Mouse (Mus musculus) stomach, embryonic 16.5 days (tissue): Measurements from ENCODE around the gene Dazap1. TPM values are rescaled to one million over a fixed set of nuclear protein-coding genes. Genes with fewer than 3 reads are reported as not detected.

Source experiments
- ATAC-seq: fragments of 200-750 bp; cut with Nextera tagmentation; 2 replicates; pipeline ENCODE4 v1.8.0; 2017; ENCODE audit warnings: moderate number of reproducible peaks, moderate TSS enrichment; ENCODE audit not compliant: insufficient read depth, low FRiP score
- H3K27ac ChIP-seq: fragments of 300-500 bp; sonication (generic); 2 replicates; pipeline ENCODE4 v1.5.1; 2014; ENCODE audit warnings: low read length
- H3K27me3 ChIP-seq: fragments of 300-500 bp; sonication (generic); 2 replicates; pipeline ENCODE4 v1.6.1; 2014; ENCODE audit warnings: low read length, control low read depth, mixed read lengths; ENCODE audit not compliant: control insufficient read depth, insufficient read depth
- H3K36me3 ChIP-seq: fragments of 300-500 bp; sonication (generic); 2 replicates; pipeline ENCODE4 v1.6.1; 2014; ENCODE audit warnings: low read length; ENCODE audit not compliant: control insufficient read depth, insufficient read depth
- H3K4me1 ChIP-seq: fragments of 300-500 bp; sonication (generic); 2 replicates; pipeline ENCODE4 v1.6.1; 2014; ENCODE audit warnings: low read length, control low read depth, mixed read lengths; ENCODE audit not compliant: control insufficient read depth, insufficient read depth
- H3K4me2 ChIP-seq: fragments of 300-500 bp; sonication (generic); 2 replicates; pipeline ENCODE4 v1.6.1; 2014; ENCODE audit warnings: low read depth, low read length, mixed read lengths
- H3K4me3 ChIP-seq: fragments of 300-500 bp; sonication (generic); replicated peaks from 2 replicates; pipeline ENCODE4 v1.5.1; 2014; ENCODE audit warnings: mild to moderate bottlenecking, low read length
- H3K9ac ChIP-seq: fragments of 300-500 bp; sonication (generic); 2 replicates; pipeline ENCODE4 v1.6.1; 2014; ENCODE audit warnings: low read length
- H3K9me3 ChIP-seq: fragments of 300-500 bp; sonication (generic); replicated peaks from 2 replicates; pipeline ENCODE4 v1.6.1; 2016; ENCODE audit warnings: low read length, control low read depth; ENCODE audit not compliant: control insufficient read depth
- WGBS: fragments of 180-500 bp; shearing (Covaris S2); extraction: QIAGEN DNeasy Blood & Tissue Kit; methylation state at CpG from one replicate; pipeline ENCODE4 v1.1.7; 2014; 5-methylcytosine and 5-hydroxymethylcytosine counted together
- polyA plus RNA-seq: library from polyadenylated mRNA; unstranded; fragments of >200 nt; fragmentation: Nextera tagmentation; extraction: Ambion mirVana; gene quantifications from 2 replicates; pipeline ENCODE4 v1.2.1, GENCODE M21; 2015

The Dazap1 gene
- polyA plus RNA-seq, 1 experiment from 2014 or later, result 43.9 TPM

GRCm38 (mm10) chr10:80254331-80255297, 6.7 kb upstream of the Dazap1 start:
- Histone ChIP-seq H3K4me1 (peaks cover 20% of the 10 kb centered on the region), H3K9ac (no peak overlapping the region), H3K9me3 (no peaks in the 10 kb centered on the region), H3K36me3 (peaks cover 12% of the 10 kb centered on the region; the same call in 1 of the 2 replicates), H3K27ac (no peak overlapping the region), H3K4me3 (no peak overlapping the region), H3K4me2 (no peak overlapping the region), H3K27me3 (no peaks in the 10 kb centered on the region)
- WGBS, result 95% methylated on average over 26 of the region's 26 CpGs
- ATAC-seq, result no peak

GRCm38 (mm10) chr10:80255881-80256535, 5.3 kb upstream of the Dazap1 start:
- peaks cover 12% of the 10 kb centered on the region; the same call in 1 of the 2 replicates for H3K36me3 ChIP-seq
- no peak for ATAC-seq
- H3K9ac ChIP-seq, result 0 out of 2 replicates have a peak overlapping the region, but pooled peaks have one; percentile 23
- 85% methylated on average over 5 of the region's 5 CpGs for WGBS
- H3K4me1 ChIP-seq, result peaks cover 15% of the 10 kb centered on the region
- H3K27me3 ChIP-seq, result no peaks in the 10 kb centered on the region
- no peak overlapping the region for H3K27ac ChIP-seq
- H3K4me3 ChIP-seq, result no peak overlapping the region
- no peaks in the 10 kb centered on the region for H3K9me3 ChIP-seq
- H3K4me2 ChIP-seq, result no peak overlapping the region

DNA sequence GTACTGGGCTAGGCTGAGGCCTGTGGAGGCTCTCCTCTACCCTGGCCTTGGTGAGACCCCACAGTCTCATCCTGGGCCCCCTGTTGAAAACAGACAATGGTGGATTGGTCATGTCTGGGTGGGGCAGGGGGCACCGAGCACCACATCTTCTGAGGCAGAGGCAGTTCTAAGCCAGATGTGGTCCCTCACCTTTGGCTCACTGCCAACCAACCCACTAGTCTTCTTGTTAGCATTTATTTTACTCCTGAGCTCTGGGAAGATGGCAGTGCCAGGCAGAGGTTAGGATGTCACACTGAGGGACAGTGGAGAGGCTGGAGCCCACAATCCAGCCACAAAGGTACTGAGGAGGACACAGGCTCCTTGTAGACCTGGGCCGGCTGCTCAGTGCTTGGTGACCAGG, 3.4 kb upstream of the Dazap1 start:
- no peak for ATAC-seq
- H3K27ac ChIP-seq, result no peak overlapping the region
- peaks cover 24% of the 10 kb centered on the region for H3K4me1 ChIP-seq
- no peak overlapping the region for H3K4me2 ChIP-seq
- H3K36me3 ChIP-seq, result peaks cover 12% of the 10 kb centered on the region; the same call in 1 of the 2 replicates
- H3K9ac ChIP-seq, result 0 out of 2 replicates have a peak overlapping the region, but pooled peaks have one; percentile 7
- no peak overlapping the region for H3K4me3 ChIP-seq
- WGBS, result 66% methylated on average over 2 of the region's 2 CpGs
- H3K9me3 ChIP-seq, result no peaks in the 10 kb centered on the region
- H3K27me3 ChIP-seq, result no peaks in the 10 kb centered on the region

- Histone ChIP-seq H3K9ac (peak overlapping the region; percentile 78), H3K9me3 (no peaks in the 10 kb centered on the region), H3K27me3 (no peaks in the 10 kb centered on the region), H3K4me3 (no peak overlapping the region), H3K36me3 (peaks cover 12% of the 10 kb centered on the region; the same call in 1 of the 2 replicates), H3K27ac (no peak overlapping the region), H3K4me2 (peak overlapping the region; percentile 82; the same call in 1 of the 2 replicates), H3K4me1 (peaks cover 26% of the 10 kb centered on the region)
- WGBS, result 89% methylated on average over 14 of the region's 14 CpGs
- ATAC-seq, result no peak
These were observed 2.4 kb upstream of the Dazap1 start for GRCm38 (mm10) chr10:80258752-80259462.

DNA sequence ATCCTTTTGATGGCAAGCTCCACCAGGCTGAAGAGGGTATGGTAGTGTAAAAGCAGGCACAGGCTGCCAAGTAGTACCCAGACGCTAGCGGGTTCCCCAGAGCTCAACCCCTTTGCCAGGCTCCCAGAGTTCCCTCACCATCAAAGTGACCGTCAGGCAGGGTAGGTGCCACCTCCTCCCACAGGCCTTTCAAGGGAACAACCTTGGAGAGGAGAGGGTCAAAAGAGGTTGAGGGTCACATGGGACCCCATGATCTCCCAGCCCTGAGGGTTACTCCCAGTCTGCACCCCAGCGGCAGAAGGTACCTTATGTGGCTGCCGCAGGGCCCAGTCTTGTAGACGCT, 1.9 kb upstream of the Dazap1 start:
- WGBS, result 77% methylated on average over 6 of the region's 6 CpGs
- Histone ChIP-seq H3K4me3 (peak overlapping the region; percentile 54), H3K4me1 (peaks cover 26% of the 10 kb centered on the region), H3K9me3 (no peaks in the 10 kb centered on the region), H3K36me3 (peaks cover 10% of the 10 kb centered on the region; the same call in 1 of the 2 replicates), H3K27ac (peak overlapping the region; percentile 100), H3K9ac (peak overlapping the region; percentile 78), H3K27me3 (no peaks in the 10 kb centered on the region), H3K4me2 (peak overlapping the region; percentile 82)
- ATAC-seq, result no peak

- Histone ChIP-seq H3K9me3 (no peaks in the 10 kb centered on the region), H3K4me3 (peak overlapping the region; percentile 54), H3K27ac (peak overlapping the region; percentile 100), H3K9ac (peak overlapping the region; percentile 78), H3K36me3 (peaks cover 6% of the 10 kb centered on the region; the same call in 1 of the 2 replicates), H3K4me2 (peak overlapping the region; percentile 82), H3K4me1 (peaks cover 26% of the 10 kb centered on the region), H3K27me3 (no peaks in the 10 kb centered on the region)
- 6% methylated on average over 19 of the region's 19 CpGs for WGBS
- no peak for ATAC-seq
These were observed 1.2 kb upstream of the Dazap1 start for GRCm38 (mm10) chr10:80259861-80260641.

DNA sequence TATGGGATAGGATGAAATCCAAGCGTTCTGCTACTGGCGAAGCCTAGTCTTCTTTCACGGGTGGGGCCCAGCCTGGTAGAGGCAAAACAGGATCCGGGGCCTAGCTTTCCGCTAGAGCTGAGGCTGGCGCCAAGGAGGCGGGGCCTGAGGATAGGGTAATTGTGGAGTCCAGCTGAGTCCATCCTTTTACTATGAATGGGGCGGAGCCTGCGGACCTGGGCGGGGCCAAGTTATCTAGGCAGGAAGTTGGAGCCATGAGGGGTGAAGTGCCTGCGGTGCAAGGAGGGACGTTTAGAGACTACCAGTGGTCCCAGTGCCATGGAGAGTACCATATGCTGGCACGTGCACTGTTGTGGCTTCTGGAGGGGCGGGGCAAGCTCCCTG, 291 bp downstream of the Dazap1 start:
- ATAC-seq, result peak; percentile 77
- Histone ChIP-seq H3K4me3 (peak overlapping the region; percentile 54), H3K27me3 (no peaks in the 10 kb centered on the region), H3K4me1 (peaks cover 34% of the 10 kb centered on the region), H3K36me3 (peaks cover 6% of the 10 kb centered on the region; the same call in 1 of the 2 replicates), H3K9ac (peak overlapping the region; percentile 78), H3K27ac (peak overlapping the region; percentile 100), H3K9me3 (no peaks in the 10 kb centered on the region), H3K4me2 (peak overlapping the region; percentile 82)
- 0% methylated on average over 14 of the region's 14 CpGs for WGBS

- Histone ChIP-seq H3K36me3 (peaks cover 6% of the 10 kb centered on the region; the same call in 1 of the 2 replicates), H3K9ac (peak overlapping the region; percentile 32; the same call in 1 of the 2 replicates), H3K4me3 (peak overlapping the region; percentile 54), H3K4me2 (peak overlapping the region; percentile 82), H3K27ac (peak overlapping the region; percentile 100), H3K27me3 (no peaks in the 10 kb centered on the region), H3K4me1 (peaks cover 40% of the 10 kb centered on the region), H3K9me3 (no peaks in the 10 kb centered on the region)
- 66% methylated on average over 12 of the region's 12 CpGs for WGBS
- ATAC-seq, result no peak
These were observed 883 bp downstream of the Dazap1 start for GRCm38 (mm10) chr10:80262169-80262568.
